Mouse (Mus musculus) ES-E14 (cell line): ENCODE data around the gene Eif2ak2. TPM values are rescaled to one million over a fixed set of nuclear protein-coding genes. Genes with fewer than 3 reads are reported as not detected.

Experiments used
- DNase-seq: peaks from one replicate; pipeline ENCODE4 v3.0.0-alpha.2; 2013; ENCODE audit warnings: low read depth, low spot score
- H3K27ac ChIP-seq: 2 replicates; pipeline ENCODE4 v1.5.1; 2012; ENCODE audit warnings: low read depth, mild to moderate bottlenecking, low read length, moderate library complexity, mixed read lengths; ENCODE audit not compliant: poor library complexity, insufficient read depth, severe bottlenecking
- H3K36me3 ChIP-seq: 2 replicates; pipeline ENCODE4 v1.6.1; 2012; ENCODE audit warnings: mild to moderate bottlenecking, low read length, moderate library complexity, mixed read lengths; ENCODE audit not compliant: control insufficient read depth, poor library complexity, insufficient read depth, severe bottlenecking
- H3K4me1 ChIP-seq, 2 experiments: fragments of 150-350 bp in 1 of 2; sonication (generic) in 1 of 2; 2 replicates each; pipeline ENCODE4 v1.6.1; 2012; ENCODE audit warnings: low read length in 2 of 2, mild to moderate bottlenecking in 1 of 2, mixed read lengths in 1 of 2; ENCODE audit not compliant: control insufficient read depth in 2 of 2, insufficient read depth in 2 of 2, poor library complexity in 1 of 2
- H3K4me3 ChIP-seq, 2 experiments: fragments of 150-350 bp in 1 of 2; sonication (generic) in 1 of 2; 2 replicates each; pipeline ENCODE4 v1.5.1; 2012; ENCODE audit warnings: low read length in 2 of 2, low read depth in 1 of 2, mild to moderate bottlenecking in 1 of 2, mixed read lengths in 1 of 2; ENCODE audit not compliant: insufficient read depth in 1 of 2, poor library complexity in 1 of 2, severe bottlenecking in 1 of 2
- H3K9ac ChIP-seq: 2 replicates; pipeline ENCODE4 v1.6.1; 2012; ENCODE audit warnings: low read depth, mild to moderate bottlenecking, low read length, mixed read lengths; ENCODE audit not compliant: poor library complexity, insufficient read depth, severe bottlenecking
- H3K9me3 ChIP-seq: fragments of 150-350 bp; sonication (generic); 2 replicates; pipeline ENCODE4 v1.6.1; 2012; ENCODE audit warnings: low read depth, mild to moderate bottlenecking, low read length; ENCODE audit not compliant: control insufficient read depth, insufficient read depth
- CHD2 ChIP-seq: IDR thresholded peaks from 2 replicates; pipeline ENCODE4 v1.6.1; 2014; ENCODE audit warnings: mild to moderate bottlenecking, low read depth, low read length, inconsistent platforms
- HCFC1 ChIP-seq: IDR thresholded peaks from 2 replicates; pipeline ENCODE4 v1.6.1; 2012; ENCODE audit warnings: low read length, inconsistent platforms, borderline replicate concordance; ENCODE audit not compliant: insufficient read depth
- MAFK ChIP-seq: IDR thresholded peaks from 2 replicates; pipeline ENCODE4 v1.6.1; 2014; ENCODE audit warnings: mild to moderate bottlenecking, low read depth, low read length, inconsistent platforms; ENCODE audit not compliant: insufficient read depth
- ZC3H11A ChIP-seq: IDR thresholded peaks from 2 replicates; pipeline ENCODE4 v1.6.1; 2012; ENCODE audit warnings: low read depth, mild to moderate bottlenecking, inconsistent platforms, low read length, borderline replicate concordance
- ZNF384 ChIP-seq: IDR thresholded peaks from 2 replicates; pipeline ENCODE4 v1.6.1; 2012; ENCODE audit warnings: low read depth, low read length, inconsistent platforms
- in situ Hi-C, 2 experiments: fragments of 600-800 bp; cut with MboI; formaldehyde crosslinking; loops; one replicate each; pipeline ENCODE4 v1.15.1; 2025; ENCODE audit warnings: low sequenced_read_pairs in 2 of 2, inconsistent platforms in 1 of 2; ENCODE audit not compliant: unreplicated experiment in 2 of 2
- total RNA-seq: library from RNA; depleted of rRNA; stranded (reverse); fragments of 300-350 nt; gene quantifications from 2 replicates; pipeline ENCODE4 v1.2.3, GENCODE M21; 2012

The Eif2ak2 gene
- total RNA-seq, 1 experiment, result 15.3 TPM

DNA sequence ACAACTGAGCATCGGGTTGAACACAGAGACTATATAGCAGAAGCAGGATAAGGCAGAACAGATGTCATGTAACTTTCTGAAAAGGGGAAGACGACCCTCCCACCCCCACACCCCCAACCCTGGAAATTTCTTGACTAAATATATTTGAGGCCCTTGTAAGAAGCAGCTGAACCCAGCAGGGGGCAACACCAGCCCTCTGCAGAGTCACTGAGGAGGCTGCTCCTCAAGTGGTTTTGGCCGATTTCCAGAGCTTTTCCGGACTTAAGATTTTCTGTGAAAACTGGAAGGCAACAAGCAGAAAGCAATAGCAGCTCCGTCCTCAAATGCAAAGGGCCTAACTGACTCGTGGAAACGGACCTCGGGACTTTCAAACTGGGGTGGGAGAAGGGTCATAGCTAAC lies 13.0 kb upstream of the Eif2ak2 start:
- 0 out of 4 replicates have a peak, but pooled peaks cover 0 to 3% of the 10 kb centered on the region in 2 experiments for H3K4me1 ChIP-seq
- H3K27ac ChIP-seq, result peak overlapping the region; percentile 7; the same call in 1 of the 2 replicates
- 0 out of 2 replicates have a peak, but pooled peaks cover 3% of the 10 kb centered on the region for H3K36me3 ChIP-seq
- peak overlapping the region; percentile 68; the same call in 1 of the 2 replicates for H3K9ac ChIP-seq
- in situ Hi-C loops, result no loop called here
- peak overlapping the region; percentile 48 to 66 for H3K4me3 ChIP-seq
- no peak for TF ChIP-seq ZC3H11A
- no peak for TF ChIP-seq MAFK
- no peak for DNase-seq
- H3K9me3 ChIP-seq, result no peaks in the 10 kb centered on the region

GRCm38 (mm10) chr17:78894991-78895390 lies 12.6 kb upstream of the Eif2ak2 start:
- Histone ChIP-seq H3K4me1 (0 out of 4 replicates have a peak, but pooled peaks cover 0 to 3% of the 10 kb centered on the region in 2 experiments), H3K9ac (peak overlapping the region; percentile 68; the same call in 1 of the 2 replicates), H3K36me3 (0 out of 2 replicates have a peak, but pooled peaks cover 3% of the 10 kb centered on the region), H3K9me3 (no peaks in the 10 kb centered on the region), H3K27ac (no peak overlapping the region; the same call in 1 of the 2 replicates), H3K4me3 (peak overlapping the region; percentile 48 to 66)
- in situ Hi-C loops, result no loop called here
- TF ChIP-seq ZNF384 (no peak), CHD2 (no peak), HCFC1 (no peak), MAFK (no peak), ZC3H11A (no peak)
- DNase-seq, result no peak

DNA sequence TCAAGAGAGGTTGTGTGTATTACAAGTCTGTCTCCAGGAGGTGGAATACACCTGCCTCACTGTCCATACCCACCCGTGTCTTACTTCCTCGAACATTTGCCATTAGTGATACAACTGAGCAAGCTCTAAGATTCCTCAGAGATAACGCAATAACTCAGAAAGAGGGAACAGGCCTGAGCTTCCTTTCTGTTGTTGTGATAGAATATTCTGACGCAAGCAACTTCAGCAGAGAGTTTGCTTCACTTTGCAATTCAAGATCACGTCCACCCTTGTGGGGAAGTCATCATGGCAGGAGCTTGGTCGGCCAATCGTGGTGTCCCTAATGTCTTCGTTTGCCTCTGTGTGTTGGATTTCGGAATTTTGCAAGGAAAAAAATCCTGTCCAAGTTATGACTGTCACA lies 8.6 kb upstream of the Eif2ak2 start:
- Histone ChIP-seq H3K36me3 (0 out of 2 replicates have a peak, but pooled peaks cover 3% of the 10 kb centered on the region), H3K27ac (no peak overlapping the region), H3K4me3 (no peak overlapping the region), H3K4me1 (0 out of 4 replicates have a peak, but pooled peaks cover 0 to 3% of the 10 kb centered on the region in 2 experiments), H3K9me3 (no peaks in the 10 kb centered on the region), H3K9ac (no peak overlapping the region)
- in situ Hi-C loops, result no loop called here
- DNase-seq, result no peak
- TF ChIP-seq MAFK (no peak), CHD2 (no peak)

GRCm38 (mm10) chr17:78889184-78889583 lies 6.8 kb upstream of the Eif2ak2 start:
- Histone ChIP-seq H3K9ac (no peak overlapping the region), H3K27ac (no peak overlapping the region), H3K4me3 (no peak overlapping the region), H3K4me1 (no peaks in the 10 kb centered on the region), H3K9me3 (no peaks in the 10 kb centered on the region), H3K36me3 (0 out of 2 replicates have a peak, but pooled peaks cover 3% of the 10 kb centered on the region)
- in situ Hi-C loops, result no loop called here
- TF ChIP-seq ZC3H11A, result no peak
- no peak for TF ChIP-seq HCFC1
- TF ChIP-seq ZNF384, result no peak
- no peak for DNase-seq

- in situ Hi-C loops, result no loop called here
- 0 out of 2 replicates have a peak, but pooled peaks cover 3% of the 10 kb centered on the region for H3K36me3 ChIP-seq
- H3K4me1 ChIP-seq, result no peaks in the 10 kb centered on the region
- no peak overlapping the region for H3K9ac ChIP-seq
- H3K4me3 ChIP-seq, result no peak overlapping the region
- H3K27ac ChIP-seq, result no peak overlapping the region
- no peaks in the 10 kb centered on the region for H3K9me3 ChIP-seq
- no peak for TF ChIP-seq HCFC1
- no peak for TF ChIP-seq ZC3H11A
- no peak for TF ChIP-seq MAFK
- TF ChIP-seq ZNF384, result no peak
- TF ChIP-seq CHD2, result no peak
- DNase-seq, result no peak
These were observed 6.2 kb upstream of the Eif2ak2 start for GRCm38 (mm10) chr17:78888554-78888953.
